Mouse (Mus musculus): ENCODE data around the gene Ddx28. TPM values are rescaled to one million over a fixed set of nuclear protein-coding genes. Genes with fewer than 3 reads are reported as not detected.
"Not testable (repeated sequence)": the region's sequence is repeated elsewhere in the genome, so short reads cannot be mapped to it uniquely, and the experiment has no call there.

Gene Ddx28
- polyA plus RNA-seq, 1 experiment from 2014 or later = 22.2 TPM

DNA sequence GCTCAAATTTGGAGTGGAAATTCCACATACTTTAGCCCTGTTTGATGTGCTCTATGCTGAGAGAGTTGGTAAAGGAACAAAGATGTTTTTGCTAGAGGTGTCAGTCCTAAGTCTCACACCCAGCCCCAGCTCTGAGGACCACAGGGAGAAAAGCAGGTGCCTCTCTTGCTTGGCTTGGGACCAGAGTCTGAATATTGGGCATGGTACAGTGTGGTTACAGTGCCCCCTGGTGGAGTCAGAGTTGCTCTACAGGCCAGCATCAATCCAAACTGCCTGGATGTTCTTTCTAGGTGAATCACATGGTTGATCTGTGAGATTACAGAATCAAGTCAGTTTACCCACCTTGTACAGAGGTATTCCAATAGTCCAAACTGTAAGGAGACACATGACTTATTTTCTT, 10.8 kb upstream of the Ddx28 start:
- no peaks in the 10 kb centered on the region for H3K4me1 ChIP-seq (ENCODE audit: control insufficient read depth, insufficient read depth, low read length)
- no peak overlapping the region for H3K4me2 ChIP-seq (ENCODE audit: low read length)
- DNase-seq (ENCODE audit: low spot score) (peak; percentile 87), ATAC-seq (0 out of 2 replicates have a peak, but pooled peaks have one; percentile 42)
- H3K9ac ChIP-seq (ENCODE audit: low read length) = no peak overlapping the region
- H3K4me3 ChIP-seq (ENCODE audit: low read depth, low read length) = no peak overlapping the region
- no peak overlapping the region for H3K27ac ChIP-seq (ENCODE audit: low read depth, low read length)
- peaks cover 20% of the 10 kb centered on the region; the same call in 1 of the 2 replicates for H3K36me3 ChIP-seq (ENCODE audit: control insufficient read depth, insufficient read depth, low read length)
- H3K27me3 ChIP-seq (replicated peaks; ENCODE audit: control insufficient read depth, insufficient read depth, low read length) = no peaks in the 10 kb centered on the region
- H3K9me3 ChIP-seq (replicated peaks; ENCODE audit: control insufficient read depth, low read length) = no peaks in the 10 kb centered on the region

DNA sequence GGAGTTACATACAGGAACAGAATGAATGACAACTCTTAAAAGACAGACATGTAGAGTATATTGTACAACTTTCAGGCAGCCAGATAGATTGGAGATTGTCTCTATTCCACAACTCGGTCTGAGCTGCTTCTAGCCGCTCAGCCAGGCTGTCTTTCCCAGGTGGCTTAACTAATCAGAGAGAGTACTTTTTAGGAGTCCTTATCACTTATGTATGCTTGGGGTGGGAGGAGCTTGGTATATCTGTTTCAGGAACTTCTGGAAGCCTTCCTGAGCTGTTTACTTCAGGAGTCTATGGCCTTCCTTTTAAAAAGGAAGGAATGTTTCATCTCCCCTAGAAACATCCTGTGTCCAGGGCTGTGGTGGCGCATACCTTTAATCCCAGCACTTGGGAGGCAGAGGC, 6.4 kb upstream of the Ddx28 start:
- 0 out of 2 replicates have a peak, but pooled peaks cover 14% of the 10 kb centered on the region for H3K36me3 ChIP-seq (ENCODE audit: control insufficient read depth, insufficient read depth, low read length)
- no peak overlapping the region for H3K4me2 ChIP-seq (ENCODE audit: low read length)
- H3K4me3 ChIP-seq (ENCODE audit: low read depth, low read length) = no peak overlapping the region
- H3K4me1 ChIP-seq (ENCODE audit: control insufficient read depth, insufficient read depth, low read length) = no peaks in the 10 kb centered on the region
- H3K27me3 ChIP-seq (replicated peaks; ENCODE audit: control insufficient read depth, insufficient read depth, low read length) = no peaks in the 10 kb centered on the region
- no peak for DNase-seq (ENCODE audit: low spot score)
- no peak overlapping the region for H3K27ac ChIP-seq (ENCODE audit: low read depth, low read length)
- WGBS = 95% methylated on average over 3 of the region's 3 CpGs
- no peak for ATAC-seq
- H3K9me3 ChIP-seq (replicated peaks; ENCODE audit: control insufficient read depth, low read length) = no peaks in the 10 kb centered on the region
- no peak overlapping the region for H3K9ac ChIP-seq (ENCODE audit: low read length)

DNA sequence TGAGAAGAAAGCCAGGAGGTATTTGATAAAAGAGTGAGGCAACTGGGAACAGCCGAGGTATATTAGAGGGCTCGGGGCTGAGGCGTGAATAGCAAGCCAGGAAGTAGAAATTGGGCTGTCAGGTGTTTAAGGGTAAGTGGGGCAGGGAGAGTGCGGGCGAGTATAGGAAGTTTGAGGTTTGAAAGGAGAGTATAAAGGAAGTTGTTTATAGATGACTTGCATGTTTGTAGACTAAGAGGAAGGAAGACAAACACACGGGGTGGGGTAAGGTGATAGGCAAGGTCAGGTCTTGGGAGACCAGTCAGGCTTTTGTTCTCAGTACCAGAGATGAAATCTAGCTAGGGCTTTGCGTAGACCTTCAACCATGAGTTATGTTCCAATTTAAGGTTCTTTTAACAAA, 5.4 kb upstream of the Ddx28 start:
- Histone ChIP-seq H3K27me3 (replicated peaks; ENCODE audit: control insufficient read depth, insufficient read depth, low read length) (no peaks in the 10 kb centered on the region), H3K9ac (ENCODE audit: low read length) (no peak overlapping the region), H3K27ac (ENCODE audit: low read depth, low read length) (no peak overlapping the region), H3K4me1 (ENCODE audit: control insufficient read depth, insufficient read depth, low read length) (no peaks in the 10 kb centered on the region), H3K9me3 (replicated peaks; ENCODE audit: control insufficient read depth, low read length) (no peaks in the 10 kb centered on the region), H3K36me3 (ENCODE audit: control insufficient read depth, insufficient read depth, low read length) (0 out of 2 replicates have a peak, but pooled peaks cover 14% of the 10 kb centered on the region), H3K4me2 (ENCODE audit: low read length) (no peak overlapping the region), H3K4me3 (ENCODE audit: low read depth, low read length) (no peak overlapping the region)
- no peak for DNase-seq (ENCODE audit: low spot score)
- ATAC-seq = no peak
- 95% methylated on average over 7 of the region's 7 CpGs for WGBS

DNA sequence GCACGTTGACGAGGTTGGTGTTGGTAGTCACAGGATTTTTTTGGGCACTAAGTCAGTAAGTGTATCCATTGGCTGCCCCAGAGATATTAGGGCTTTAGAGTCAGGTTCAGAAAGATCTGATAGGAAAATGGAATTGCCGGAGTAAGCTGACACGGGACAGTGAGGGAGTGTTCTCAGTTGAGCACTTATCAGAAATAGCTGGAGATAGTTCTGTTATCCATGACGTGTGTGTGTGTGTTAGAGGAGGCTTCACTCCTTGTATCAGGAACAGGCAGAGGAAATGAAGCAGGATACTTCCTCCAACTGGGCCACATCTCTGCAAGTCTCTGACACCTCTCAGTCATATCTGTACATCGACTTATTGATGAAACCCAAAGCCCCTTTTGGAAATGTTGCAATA, 4.6 kb upstream of the Ddx28 start:
- H3K4me2 ChIP-seq (ENCODE audit: low read length) = no peak overlapping the region
- no peaks in the 10 kb centered on the region for H3K4me1 ChIP-seq (ENCODE audit: control insufficient read depth, insufficient read depth, low read length)
- DNase-seq (ENCODE audit: low spot score) = no peak
- H3K27me3 ChIP-seq (replicated peaks; ENCODE audit: control insufficient read depth, insufficient read depth, low read length) = no peaks in the 10 kb centered on the region
- no peak overlapping the region for H3K4me3 ChIP-seq (ENCODE audit: low read depth, low read length)
- no peak overlapping the region for H3K27ac ChIP-seq (ENCODE audit: low read depth, low read length)
- WGBS = 93% methylated on average over 6 of the region's 6 CpGs
- 0 out of 2 replicates have a peak, but pooled peaks cover 14% of the 10 kb centered on the region for H3K36me3 ChIP-seq (ENCODE audit: control insufficient read depth, insufficient read depth, low read length)
- H3K9ac ChIP-seq (ENCODE audit: low read length) = no peak overlapping the region
- no peaks in the 10 kb centered on the region for H3K9me3 ChIP-seq (replicated peaks; ENCODE audit: control insufficient read depth, low read length)
- ATAC-seq = no peak

DNA sequence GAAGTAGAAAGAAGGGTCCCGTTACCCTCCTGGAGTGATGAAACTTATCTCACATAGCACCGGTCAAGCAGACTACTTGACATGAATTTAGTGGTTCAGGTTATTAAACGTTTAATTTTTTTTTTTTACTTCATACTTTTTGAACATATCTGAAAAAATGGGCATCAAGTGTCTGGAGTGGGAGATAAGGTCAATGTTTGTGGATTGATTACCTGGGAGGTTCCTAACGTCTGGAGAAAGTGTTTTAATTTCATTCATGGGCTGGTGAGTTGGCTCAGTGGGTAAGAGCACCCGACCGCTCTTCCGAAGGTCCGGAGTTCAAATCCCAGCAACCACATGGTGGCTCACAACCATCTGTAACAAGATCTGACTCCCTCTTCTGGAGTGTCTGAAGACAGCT, 521 bp upstream of the Ddx28 start:
- ATAC-seq; H3K4me1 ChIP-seq (ENCODE audit: control insufficient read depth, insufficient read depth, low read length); DNase-seq (ENCODE audit: low spot score); H3K36me3 ChIP-seq (ENCODE audit: control insufficient read depth, insufficient read depth, low read length); H3K9me3 ChIP-seq (replicated peaks; ENCODE audit: control insufficient read depth, low read length); H3K27ac ChIP-seq (ENCODE audit: low read depth, low read length); H3K27me3 ChIP-seq (replicated peaks; ENCODE audit: control insufficient read depth, insufficient read depth, low read length): not testable (repeated sequence)
- peak overlapping the region; percentile 90 for H3K9ac ChIP-seq (ENCODE audit: low read length)
- H3K4me3 ChIP-seq (ENCODE audit: low read depth, low read length) = peak overlapping the region; percentile 88; the same call in 1 of the 2 replicates
- H3K4me2 ChIP-seq (ENCODE audit: low read length) = peak overlapping the region; percentile 99
- WGBS = 86% methylated on average over 8 of the region's 8 CpGs

DNA sequence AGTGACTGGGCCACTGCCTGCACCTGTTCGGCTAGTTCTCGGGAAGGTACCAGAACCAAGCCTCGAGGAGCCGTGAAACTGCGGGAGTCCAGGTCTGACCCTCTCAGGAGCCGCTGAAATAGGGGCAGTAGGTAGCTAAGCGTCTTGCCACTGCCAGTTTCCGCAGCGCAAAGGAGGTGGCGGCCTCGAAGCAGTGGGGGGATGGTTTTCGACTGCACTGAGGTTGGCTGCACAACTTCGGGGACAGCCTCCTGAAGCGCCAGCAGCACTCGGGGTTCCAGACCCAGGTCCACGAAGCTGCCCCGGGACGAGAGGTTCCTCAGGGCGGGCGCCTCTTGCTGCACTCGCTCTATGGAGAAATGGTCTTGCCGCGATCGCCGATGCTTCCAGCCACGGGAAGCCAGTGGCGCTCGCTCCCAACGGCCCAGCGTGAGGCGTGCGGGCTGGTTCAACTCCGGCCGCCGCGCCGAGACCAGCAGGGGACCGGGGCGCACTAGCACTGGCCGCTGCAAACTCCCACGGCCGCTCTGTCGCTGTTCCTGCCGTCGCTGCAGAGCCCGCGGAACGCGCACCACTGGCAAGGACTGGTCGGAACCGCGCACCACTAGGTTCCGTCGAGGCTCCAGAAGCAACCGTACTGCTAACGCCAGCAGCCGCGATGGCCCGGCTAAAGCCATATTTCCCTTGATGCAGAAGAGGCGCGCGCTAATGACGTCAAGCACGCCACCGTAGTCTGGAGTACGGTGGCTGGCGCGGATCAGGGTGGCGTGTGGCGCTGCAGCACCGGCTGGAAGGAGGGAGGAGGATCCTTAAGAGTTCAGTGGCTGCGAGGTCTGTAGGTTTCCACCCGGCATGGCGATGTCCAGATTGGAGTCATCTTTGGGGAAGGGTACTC, 687 bp downstream of the Ddx28 start:
- 2% methylated on average over 74 of the region's 74 CpGs for WGBS
- H3K36me3 ChIP-seq (ENCODE audit: control insufficient read depth, insufficient read depth, low read length) = no peaks in the 10 kb centered on the region
- peaks cover 8% of the 10 kb centered on the region for H3K4me1 ChIP-seq (ENCODE audit: control insufficient read depth, insufficient read depth, low read length)
- DNase-seq (ENCODE audit: low spot score) = peak; percentile 97
- peak; percentile 97 for ATAC-seq
- no peaks in the 10 kb centered on the region for H3K27me3 ChIP-seq (replicated peaks; ENCODE audit: control insufficient read depth, insufficient read depth, low read length)
- peak overlapping the region; percentile 68; the same call in 1 of the 2 replicates for H3K27ac ChIP-seq (ENCODE audit: low read depth, low read length)
- peak overlapping the region; percentile 90 for H3K9ac ChIP-seq (ENCODE audit: low read length)
- no peaks in the 10 kb centered on the region for H3K9me3 ChIP-seq (replicated peaks; ENCODE audit: control insufficient read depth, low read length)
- H3K4me2 ChIP-seq (ENCODE audit: low read length) = peak overlapping the region; percentile 99
- peak overlapping the region; percentile 88 for H3K4me3 ChIP-seq (ENCODE audit: low read depth, low read length)

DNA sequence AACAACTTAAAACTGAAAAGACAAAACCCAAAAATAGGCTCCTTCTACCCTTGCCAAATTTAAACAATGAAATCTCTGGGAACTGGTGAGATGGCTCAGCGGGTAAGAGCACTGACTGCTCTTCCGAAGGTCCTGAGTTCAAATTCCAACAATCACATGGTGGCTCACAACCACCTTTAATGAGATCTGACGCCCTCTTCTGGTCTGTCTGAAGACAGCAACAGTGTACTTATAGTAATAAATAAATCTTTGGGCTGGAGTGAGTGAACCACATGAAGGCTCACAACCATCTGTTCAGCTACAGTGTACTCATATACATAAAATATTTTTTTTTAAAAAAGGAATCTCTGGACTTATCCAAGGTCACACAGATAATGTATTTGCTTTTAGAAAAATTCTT, 3.8 kb downstream of the Ddx28 start:
- not testable (repeated sequence) for ATAC-seq; H3K4me2 ChIP-seq (ENCODE audit: low read length); H3K27me3 ChIP-seq (replicated peaks; ENCODE audit: control insufficient read depth, insufficient read depth, low read length); H3K9ac ChIP-seq (ENCODE audit: low read length); DNase-seq (ENCODE audit: low spot score); H3K4me3 ChIP-seq (ENCODE audit: low read depth, low read length); H3K27ac ChIP-seq (ENCODE audit: low read depth, low read length); H3K4me1 ChIP-seq (ENCODE audit: control insufficient read depth, insufficient read depth, low read length); H3K9me3 ChIP-seq (replicated peaks; ENCODE audit: control insufficient read depth, low read length); H3K36me3 ChIP-seq (ENCODE audit: control insufficient read depth, insufficient read depth, low read length)
- WGBS = 60% methylated on average over 3 of the region's 3 CpGs

DNA sequence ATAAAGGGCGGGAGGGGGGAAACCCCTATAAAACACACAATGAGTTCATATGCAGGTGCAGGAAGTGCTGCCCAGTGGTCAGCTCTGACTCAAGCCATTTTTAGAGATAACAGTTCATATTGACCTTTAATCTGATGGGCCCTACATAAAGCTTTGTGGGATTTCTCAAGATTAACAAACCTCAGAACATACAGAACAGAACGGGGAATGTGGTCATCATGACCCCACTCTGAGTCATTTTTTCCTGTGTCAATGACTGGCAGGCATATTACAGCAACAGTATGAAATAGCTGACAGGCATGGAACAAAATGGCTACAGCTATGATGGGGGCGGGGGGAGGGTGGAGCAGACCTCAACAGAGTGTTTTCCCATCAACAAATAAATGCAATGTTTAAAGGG, 4.5 kb downstream of the Ddx28 start:
- 82% methylated on average over 3 of the region's 3 CpGs for WGBS
- DNase-seq (ENCODE audit: low spot score) = no peak

DNA sequence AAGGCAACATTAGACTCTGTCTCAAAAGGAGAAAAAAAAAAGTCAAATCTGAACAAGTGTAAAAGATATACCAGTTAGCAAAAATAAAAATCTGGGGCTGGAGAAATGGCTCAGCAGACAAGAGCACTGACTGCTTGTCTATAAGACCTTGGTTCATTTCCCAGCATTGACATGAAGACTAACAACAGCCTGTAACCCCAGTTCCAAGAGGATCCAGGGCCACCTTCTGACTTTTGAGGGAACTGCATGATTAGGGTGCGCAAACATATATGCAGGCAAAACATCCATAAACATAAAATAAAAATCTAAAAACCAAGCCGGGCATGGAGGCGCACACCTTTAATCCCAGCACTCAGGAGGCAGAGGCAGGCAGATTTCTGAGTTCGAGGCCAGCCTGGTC, 5.3 kb downstream of the Ddx28 start:
- no peak overlapping the region for H3K27ac ChIP-seq (ENCODE audit: low read depth, low read length)
- H3K9ac ChIP-seq (ENCODE audit: low read length) = no peak overlapping the region
- no peak overlapping the region for H3K4me2 ChIP-seq (ENCODE audit: low read length)
- no peaks in the 10 kb centered on the region for H3K9me3 ChIP-seq (replicated peaks; ENCODE audit: control insufficient read depth, low read length)
- H3K36me3 ChIP-seq (ENCODE audit: control insufficient read depth, insufficient read depth, low read length) = no peaks in the 10 kb centered on the region
- no peak overlapping the region for H3K4me3 ChIP-seq (ENCODE audit: low read depth, low read length)
- peaks cover 8% of the 10 kb centered on the region for H3K4me1 ChIP-seq (ENCODE audit: control insufficient read depth, insufficient read depth, low read length)
- no peak for DNase-seq (ENCODE audit: low spot score)
- 92% methylated on average over 4 of the region's 4 CpGs for WGBS
- ATAC-seq = no peak
- H3K27me3 ChIP-seq (replicated peaks; ENCODE audit: control insufficient read depth, insufficient read depth, low read length) = no peaks in the 10 kb centered on the region

More for the DNA sequence above, 4.5 kb downstream of the Ddx28 start:
- H3K9me3 ChIP-seq (replicated peaks; ENCODE audit: control insufficient read depth, low read length) = no peaks in the 10 kb centered on the region
- no peak overlapping the region for H3K27ac ChIP-seq (ENCODE audit: low read depth, low read length)
- H3K36me3 ChIP-seq (ENCODE audit: control insufficient read depth, insufficient read depth, low read length) = no peaks in the 10 kb centered on the region
- peaks cover 8% of the 10 kb centered on the region for H3K4me1 ChIP-seq (ENCODE audit: control insufficient read depth, insufficient read depth, low read length)
- ATAC-seq = no peak
- no peak overlapping the region for H3K4me2 ChIP-seq (ENCODE audit: low read length)
- H3K9ac ChIP-seq (ENCODE audit: low read length) = no peak overlapping the region
- no peaks in the 10 kb centered on the region for H3K27me3 ChIP-seq (replicated peaks; ENCODE audit: control insufficient read depth, insufficient read depth, low read length)
- H3K4me3 ChIP-seq (ENCODE audit: low read depth, low read length) = no peak overlapping the region

Measured in forebrain, embryonic 14.5 days (tissue).